Mouse (Mus musculus) kidney, postnatal 0 days (tissue): ENCODE data around the gene Tpte. TPM values are rescaled to one million over a fixed set of nuclear protein-coding genes. Genes with fewer than 3 reads are reported as not detected.

ENCODE experiments used
- ATAC-seq: fragments of 200-750 bp; cut with Nextera tagmentation; replicated peaks from 2 replicates; pipeline ENCODE4 v1.8.0; 2017; ENCODE audit warnings: low read depth, moderate number of reproducible peaks, moderate TSS enrichment, moderate library complexity; ENCODE audit not compliant: low FRiP score
- DNase-seq: peaks from one replicate; pipeline ENCODE4 v3.0.0-alpha.2; 2016; ENCODE audit warnings: low spot score
- H3K27ac ChIP-seq: fragments of 300-500 bp; sonication (generic); 2 replicates; pipeline ENCODE4 v1.5.1; 2014; ENCODE audit warnings: mild to moderate bottlenecking
- H3K27me3 ChIP-seq: fragments of 300-500 bp; sonication (generic); 2 replicates; pipeline ENCODE4 v1.6.1; 2014; ENCODE audit warnings: low read length, mixed read lengths; ENCODE audit not compliant: insufficient read depth
- H3K36me3 ChIP-seq: fragments of 300-500 bp; sonication (generic); 2 replicates; pipeline ENCODE4 v1.6.1; 2014; ENCODE audit warnings: low read length, mixed read lengths; ENCODE audit not compliant: insufficient read depth
- H3K4me1 ChIP-seq: fragments of 300-500 bp; sonication (generic); replicated peaks from 2 replicates; pipeline ENCODE4 v1.6.1; 2014; ENCODE audit warnings: antibody characterized with exemption, low read length, mixed read lengths; ENCODE audit not compliant: insufficient read depth
- H3K4me2 ChIP-seq: fragments of 300-500 bp; sonication (generic); 2 replicates; pipeline ENCODE4 v1.6.1; 2014; ENCODE audit warnings: mild to moderate bottlenecking, low read length, moderate library complexity, mixed read lengths
- H3K4me3 ChIP-seq: fragments of 300-500 bp; sonication (generic); replicated peaks from 2 replicates; pipeline ENCODE4 v1.5.1; 2014; ENCODE audit warnings: low read depth, low read length
- H3K9ac ChIP-seq: fragments of 300-500 bp; sonication (generic); 2 replicates; pipeline ENCODE4 v1.6.1; 2014; ENCODE audit warnings: low read depth, low read length
- H3K9me3 ChIP-seq: fragments of 300-500 bp; sonication (generic); replicated peaks from 2 replicates; pipeline ENCODE4 v1.6.1; 2016; ENCODE audit warnings: low read length, inconsistent platforms, mixed read lengths
- CTCF ChIP-seq: IDR thresholded peaks from 2 replicates; pipeline ENCODE4 v1.5.1; 2016; ENCODE audit warnings: antibody characterized with exemption, low read depth, mild to moderate bottlenecking, moderate library complexity
- WGBS: fragments of 180-500 bp; shearing (Covaris S2); extraction: QIAGEN DNeasy Blood & Tissue Kit; methylation state at CpG from one replicate; pipeline ENCODE4 v1.1.7; 2014; 5-methylcytosine and 5-hydroxymethylcytosine counted together
- polyA plus RNA-seq: library from polyadenylated mRNA; unstranded; fragments of >200 nt; fragmentation: Nextera tagmentation; extraction: Ambion mirVana; gene quantifications from 2 replicates; pipeline ENCODE4 v1.2.1, GENCODE M21; 2015

Gene Tpte
- not detected in 2 replicates for polyA plus RNA-seq

DNA sequence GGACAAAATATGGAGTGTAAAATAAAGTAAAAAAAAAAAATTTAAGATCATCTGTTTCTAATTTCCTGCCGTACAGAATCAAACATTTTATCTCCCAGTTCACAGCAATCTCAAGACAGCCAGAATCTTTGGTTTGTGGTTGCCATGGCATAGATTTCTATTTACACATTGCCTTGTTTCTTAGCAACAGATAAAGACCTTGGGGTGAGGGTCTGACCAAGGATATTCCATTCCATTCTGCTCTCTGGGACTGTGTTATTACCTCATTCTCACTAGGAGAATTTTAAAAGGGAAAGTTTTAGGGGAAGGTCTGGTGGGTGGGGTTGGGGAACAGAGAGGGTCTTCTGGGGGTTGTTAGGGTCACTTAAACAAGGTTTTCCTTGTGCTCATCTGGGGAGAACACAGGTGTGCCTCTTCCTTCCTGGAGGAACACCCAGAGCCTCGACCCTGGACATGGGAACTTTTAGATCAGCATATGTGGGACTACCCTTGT is at the start of gene Tpte:
TSS of gene Tpte (plus strand) at position 443 of the 493 bp plus-strand sequence.
- Histone ChIP-seq H3K4me2 (no peak within 1 kb of the TSS), H3K36me3 (no peaks in the 10 kb centered on the region), H3K4me1 (no peaks in the 10 kb centered on the region), H3K9me3 (no peaks in the 10 kb centered on the region), H3K27me3 (no peaks in the 10 kb centered on the region), H3K27ac (no peak within 1 kb of the TSS), H3K9ac (no peak within 1 kb of the TSS), H3K4me3 (no peak within 1 kb of the TSS)
- no peak for TF ChIP-seq CTCF
- 64% methylated on average over 2 of the region's 2 CpGs for WGBS
- DNase-seq = no peak
- ATAC-seq = no peak

- TF ChIP-seq CTCF = no peak
- Histone ChIP-seq H3K27me3 (no peaks in the 10 kb centered on the region), H3K27ac (no peak overlapping the region), H3K4me2 (no peak overlapping the region), H3K36me3 (no peaks in the 10 kb centered on the region), H3K4me1 (no peaks in the 10 kb centered on the region), H3K4me3 (no peak overlapping the region), H3K9me3 (no peaks in the 10 kb centered on the region), H3K9ac (no peak overlapping the region)
- DNase-seq (no peak), ATAC-seq (no peak)
- 88% methylated on average over 9 of the region's 9 CpGs for WGBS
Observed at GRCm38 (mm10) chr8:22242986-22243385, 40.3 kb upstream of the Tpte start.

DNA sequence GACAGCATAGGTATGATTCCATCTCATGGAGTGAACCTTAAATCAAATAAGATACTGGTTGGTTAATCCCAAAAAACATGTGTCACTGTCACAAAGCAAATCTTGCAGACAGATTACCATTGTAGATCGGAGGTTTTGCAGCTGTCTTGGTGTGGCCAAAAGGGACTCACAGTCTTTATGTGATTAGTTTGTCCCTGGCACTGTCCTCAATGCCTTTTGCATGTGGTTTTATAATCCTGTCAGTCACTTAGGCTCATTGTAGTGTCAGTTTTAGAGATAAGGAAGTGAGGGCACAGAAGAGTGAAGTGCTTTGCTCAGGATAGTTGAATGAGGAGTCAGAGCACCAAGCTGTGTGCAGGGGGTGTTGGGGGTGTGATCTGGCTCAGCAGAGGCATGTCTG is 37.6 kb upstream of the Tpte start:
- no peak overlapping the region for H3K4me2 ChIP-seq
- no peaks in the 10 kb centered on the region for H3K27me3 ChIP-seq
- 72% methylated on average over 1 of the region's 1 CpGs for WGBS
- no peak for DNase-seq
- no peaks in the 10 kb centered on the region for H3K9me3 ChIP-seq
- H3K27ac ChIP-seq = no peak overlapping the region
- no peaks in the 10 kb centered on the region for H3K4me1 ChIP-seq
- H3K36me3 ChIP-seq = no peaks in the 10 kb centered on the region
- no peak overlapping the region for H3K4me3 ChIP-seq
- ATAC-seq = no peak
- TF ChIP-seq CTCF = no peak
- H3K9ac ChIP-seq = no peak overlapping the region

DNA sequence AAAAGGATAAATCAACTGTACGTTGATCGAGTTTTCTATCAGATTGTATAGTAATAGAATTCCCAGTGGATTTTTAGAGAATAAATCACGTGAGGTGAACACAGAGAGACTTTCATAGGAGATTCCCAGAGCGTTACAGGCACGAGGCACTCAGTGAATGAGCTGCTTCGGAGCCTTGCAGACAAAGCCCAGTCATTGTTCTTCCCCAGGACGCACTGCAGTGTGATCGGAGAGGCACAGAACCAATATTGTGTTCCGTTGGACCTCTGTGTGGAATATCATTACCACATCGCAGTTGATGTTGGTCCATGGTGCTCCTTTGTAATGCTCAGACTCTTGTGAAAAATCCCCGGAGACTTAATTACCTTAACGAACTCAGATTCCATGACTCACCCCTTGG is 35.3 kb upstream of the Tpte start:
- H3K27me3 ChIP-seq = no peaks in the 10 kb centered on the region
- no peak overlapping the region for H3K4me3 ChIP-seq
- ATAC-seq (no peak), DNase-seq (no peak)
- H3K4me2 ChIP-seq = no peak overlapping the region
- 90% methylated on average over 12 of the region's 12 CpGs for WGBS
- H3K36me3 ChIP-seq = no peaks in the 10 kb centered on the region
- H3K9me3 ChIP-seq = no peaks in the 10 kb centered on the region
- TF ChIP-seq CTCF = no peak
- no peak overlapping the region for H3K9ac ChIP-seq
- H3K4me1 ChIP-seq = no peaks in the 10 kb centered on the region
- H3K27ac ChIP-seq = no peak overlapping the region

DNA sequence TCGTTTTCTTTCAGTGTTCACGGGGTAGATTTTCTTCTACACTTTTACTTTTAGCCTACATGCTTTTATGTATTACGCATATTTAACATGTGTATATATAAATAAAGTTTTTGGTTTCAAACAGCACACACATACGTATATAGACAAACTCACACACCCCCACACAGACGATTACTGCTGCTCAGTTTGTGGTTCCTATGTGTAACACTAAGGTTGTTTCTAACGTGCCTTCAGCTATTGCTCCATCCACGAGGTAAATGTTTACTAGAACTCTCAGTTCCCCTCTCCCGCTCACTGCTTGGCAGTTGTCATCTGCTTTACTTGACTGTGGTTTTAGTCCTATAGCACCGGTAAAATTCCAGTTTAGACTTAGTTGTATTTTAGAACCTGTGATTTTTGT is 34.2 kb upstream of the Tpte start:
- ATAC-seq (no peak), DNase-seq (no peak)
- no peaks in the 10 kb centered on the region for H3K27me3 ChIP-seq
- no peak overlapping the region for H3K4me2 ChIP-seq
- H3K9me3 ChIP-seq = no peaks in the 10 kb centered on the region
- H3K27ac ChIP-seq = no peak overlapping the region
- TF ChIP-seq CTCF = no peak
- 72% methylated on average over 9 of the region's 9 CpGs for whole genome bisulfite sequencing
- H3K4me1 ChIP-seq = no peaks in the 10 kb centered on the region
- H3K4me3 ChIP-seq = no peak overlapping the region
- no peak overlapping the region for H3K9ac ChIP-seq
- no peaks in the 10 kb centered on the region for H3K36me3 ChIP-seq

- Histone ChIP-seq H3K4me1 (no peaks in the 10 kb centered on the region), H3K9me3 (no peaks in the 10 kb centered on the region), H3K4me3 (no peak overlapping the region), H3K36me3 (no peaks in the 10 kb centered on the region), H3K9ac (no peak overlapping the region), H3K27me3 (no peaks in the 10 kb centered on the region), H3K27ac (no peak overlapping the region), H3K4me2 (no peak overlapping the region)
- TF ChIP-seq CTCF = no peak
- 87% methylated on average over 18 of the region's 18 CpGs for WGBS
- no peak for DNase-seq
- no peak for ATAC-seq
Observed at GRCm38 (mm10) chr8:22258946-22259450, 24.2 kb upstream of the Tpte start.

- Histone ChIP-seq H3K9me3 (no peaks in the 10 kb centered on the region), H3K27me3 (no peaks in the 10 kb centered on the region), H3K27ac (no peak overlapping the region), H3K4me3 (no peak overlapping the region), H3K4me1 (no peaks in the 10 kb centered on the region), H3K4me2 (no peak overlapping the region), H3K36me3 (no peaks in the 10 kb centered on the region), H3K9ac (no peak overlapping the region)
- 77% methylated on average over 12 of the region's 12 CpGs for WGBS
- DNase-seq (peak; percentile 40), ATAC-seq (no peak; the same call in 1 of the 2 replicates)
- TF ChIP-seq CTCF = no peak
Observed at GRCm38 (mm10) chr8:22259531-22259930, 23.7 kb upstream of the Tpte start.
